Mouse (Mus musculus) liver, embryonic 16.5 days (tissue): ENCODE measurements around the gene Tmem156. TPM values are rescaled to one million over a fixed set of nuclear protein-coding genes. Genes with fewer than 3 reads are reported as not detected.
"Not testable (repeated sequence)": the region's sequence is repeated elsewhere in the genome, so short reads cannot be mapped to it uniquely, and the experiment has no call there.

Source experiments
- ATAC-seq: fragments of 200-750 bp; cut with Nextera tagmentation; 2 replicates; pipeline ENCODE4 v1.8.0; 2017; ENCODE audit warnings: low read depth, mild to moderate bottlenecking, moderate number of reproducible peaks, moderate library complexity
- H3K27ac ChIP-seq: fragments of 300-500 bp; sonication (generic); 2 replicates; pipeline ENCODE4 v1.5.1; 2014; ENCODE audit warnings: mild to moderate bottlenecking, low read length
- H3K27me3 ChIP-seq: fragments of 300-500 bp; sonication (generic); 2 replicates; pipeline ENCODE4 v1.6.1; 2014; ENCODE audit warnings: low read depth, low read length, mixed read lengths; ENCODE audit not compliant: control insufficient read depth, insufficient read depth
- H3K36me3 ChIP-seq: fragments of 300-500 bp; sonication (generic); 2 replicates; pipeline ENCODE4 v1.6.1; 2014; ENCODE audit warnings: mild to moderate bottlenecking; ENCODE audit not compliant: control insufficient read depth, insufficient read depth
- H3K4me1 ChIP-seq: fragments of 300-500 bp; sonication (generic); 2 replicates; pipeline ENCODE4 v1.6.1; 2014; ENCODE audit warnings: low read depth, low read length, mixed read lengths; ENCODE audit not compliant: control insufficient read depth
- H3K4me2 ChIP-seq: fragments of 300-500 bp; sonication (generic); 2 replicates; pipeline ENCODE4 v1.6.1; 2014; ENCODE audit warnings: low read depth, low read length, mixed read lengths
- H3K4me3 ChIP-seq: fragments of 300-500 bp; sonication (generic); 2 replicates; pipeline ENCODE4 v1.5.1; 2014; ENCODE audit warnings: low read depth, mild to moderate bottlenecking, low read length
- H3K9ac ChIP-seq: fragments of 300-500 bp; sonication (generic); 2 replicates; pipeline ENCODE4 v1.6.1; 2014; ENCODE audit warnings: low read depth, low read length
- H3K9me3 ChIP-seq: fragments of 300-500 bp; sonication (generic); replicated peaks from 2 replicates; pipeline ENCODE4 v1.6.1; 2016; ENCODE audit warnings: low read length; ENCODE audit not compliant: control insufficient read depth
- WGBS: fragments of 180-500 bp; shearing (Covaris S2); extraction: QIAGEN DNeasy Blood & Tissue Kit; methylation state at CpG from one replicate; pipeline ENCODE4 v1.1.7; 2014; ENCODE audit not compliant: insufficient replicate concordance; 5-methylcytosine and 5-hydroxymethylcytosine counted together
- polyA plus RNA-seq: library from polyadenylated mRNA; unstranded; fragments of >200 nt; fragmentation: Nextera tagmentation; extraction: Ambion mirVana; gene quantifications from 2 replicates; pipeline ENCODE4 v1.2.1, GENCODE M21; 2015

Gene Tmem156
- polyA plus RNA-seq, 1 experiment from 2014 or later, result 0.64 TPM

- H3K27me3 ChIP-seq, result no peaks in the 10 kb centered on the region
- no peak overlapping the region for H3K27ac ChIP-seq
- H3K4me2 ChIP-seq, result no peak overlapping the region
- no peak overlapping the region for H3K9ac ChIP-seq
- H3K9me3 ChIP-seq, result no peaks in the 10 kb centered on the region
- 15% methylated on average over 3 of the region's 3 CpGs for WGBS
- no peak for ATAC-seq
- no peaks in the 10 kb centered on the region; the same call in 1 of the 2 replicates for H3K4me1 ChIP-seq
- no peaks in the 10 kb centered on the region for H3K36me3 ChIP-seq
- no peak overlapping the region for H3K4me3 ChIP-seq
These were observed 28.0 kb upstream of the Tmem156 start for GRCm38 (mm10) chr5:65119918-65120317.

- Histone ChIP-seq H3K36me3 (no peaks in the 10 kb centered on the region), H3K27ac (no peak overlapping the region), H3K4me2 (no peak overlapping the region), H3K9me3 (no peaks in the 10 kb centered on the region), H3K9ac (no peak overlapping the region), H3K4me1 (no peaks in the 10 kb centered on the region; the same call in 1 of the 2 replicates), H3K27me3 (no peaks in the 10 kb centered on the region), H3K4me3 (no peak overlapping the region)
- WGBS, result 60% methylated on average over 1 of the region's 1 CpGs
- ATAC-seq, result no peak
These were observed 27.6 kb upstream of the Tmem156 start for GRCm38 (mm10) chr5:65119495-65119894.

- H3K9me3 ChIP-seq, result no peaks in the 10 kb centered on the region
- H3K27ac ChIP-seq, result no peak overlapping the region
- WGBS, result 78% methylated on average over 2 of the region's 2 CpGs
- no peak overlapping the region for H3K4me3 ChIP-seq
- no peak overlapping the region for H3K4me2 ChIP-seq
- H3K9ac ChIP-seq, result no peak overlapping the region
- no peaks in the 10 kb centered on the region for H3K27me3 ChIP-seq
- H3K4me1 ChIP-seq, result peaks cover 5% of the 10 kb centered on the region
- no peaks in the 10 kb centered on the region for H3K36me3 ChIP-seq
- ATAC-seq, result no peak
These were observed 24.9 kb upstream of the Tmem156 start for GRCm38 (mm10) chr5:65116789-65117188.

GRCm38 (mm10) chr5:65113323-65113722, 21.4 kb upstream of the Tmem156 start:
- peak; percentile 60; the same call in 1 of the 2 replicates for ATAC-seq
- no peak overlapping the region for H3K4me3 ChIP-seq

GRCm38 (mm10) chr5:65112225-65112624, 20.3 kb upstream of the Tmem156 start:
- H3K4me3 ChIP-seq, H3K9ac ChIP-seq, H3K36me3 ChIP-seq, ATAC-seq, H3K27me3 ChIP-seq, H3K9me3 ChIP-seq, H3K4me2 ChIP-seq, H3K4me1 ChIP-seq, H3K27ac ChIP-seq: not testable (repeated sequence)
- WGBS, result 14% methylated on average over 3 of the region's 3 CpGs

More at GRCm38 (mm10) chr5:65113323-65113722, 21.4 kb upstream of the Tmem156 start:
- WGBS, result 24% methylated on average over 6 of the region's 6 CpGs
- H3K9me3 ChIP-seq, result no peaks in the 10 kb centered on the region
- H3K9ac ChIP-seq, result no peak overlapping the region
- no peak overlapping the region for H3K4me2 ChIP-seq
- no peak overlapping the region for H3K27ac ChIP-seq
- H3K4me1 ChIP-seq, result peaks cover 7% of the 10 kb centered on the region
- H3K36me3 ChIP-seq, result no peaks in the 10 kb centered on the region
- H3K27me3 ChIP-seq, result no peaks in the 10 kb centered on the region

GRCm38 (mm10) chr5:65107773-65108432, 16.0 kb upstream of the Tmem156 start:
- peak; percentile 9; the same call in 1 of the 2 replicates for ATAC-seq

GRCm38 (mm10) chr5:65106876-65107772, 15.2 kb upstream of the Tmem156 start, which contains the start of gene Klhl5:
TSS of gene Klhl5 (plus strand) at chr5:65107539.
- H3K9ac ChIP-seq, result peak within 1 kb of the TSS; percentile 75
- no peaks in the 10 kb centered on the region for H3K27me3 ChIP-seq
- H3K36me3 ChIP-seq, result no peaks in the 10 kb centered on the region
- no peaks in the 10 kb centered on the region for H3K9me3 ChIP-seq
- peak within 1 kb of the TSS; percentile 63 for H3K27ac ChIP-seq
- peak within 1 kb of the TSS; percentile 72 for H3K4me3 ChIP-seq
- H3K4me1 ChIP-seq, result peaks cover 11% of the 10 kb centered on the region
- 4% methylated on average over 53 of the region's 56 CpGs for WGBS
- H3K4me2 ChIP-seq, result peak within 1 kb of the TSS; percentile 89
- peak; percentile 93 for ATAC-seq

More at GRCm38 (mm10) chr5:65107773-65108432, 16.0 kb upstream of the Tmem156 start:
- Histone ChIP-seq H3K4me3 (peak overlapping the region; percentile 72), H3K27me3 (no peaks in the 10 kb centered on the region), H3K4me1 (peaks cover 6% of the 10 kb centered on the region), H3K4me2 (peak overlapping the region; percentile 89), H3K9me3 (no peaks in the 10 kb centered on the region), H3K9ac (peak overlapping the region; percentile 75), H3K27ac (peak overlapping the region; percentile 63), H3K36me3 (no peaks in the 10 kb centered on the region)
- under 1% methylated on average over 41 of the region's 42 CpGs for WGBS

- no peak overlapping the region for H3K27ac ChIP-seq
- no peaks in the 10 kb centered on the region for H3K27me3 ChIP-seq
- no peaks in the 10 kb centered on the region for H3K9me3 ChIP-seq
- peaks cover 11% of the 10 kb centered on the region for H3K4me1 ChIP-seq
- no peak overlapping the region for H3K4me2 ChIP-seq
- H3K9ac ChIP-seq, result no peak overlapping the region
- no peak for ATAC-seq
- 21% methylated on average over 10 of the region's 10 CpGs for WGBS
- no peaks in the 10 kb centered on the region for H3K36me3 ChIP-seq
- H3K4me3 ChIP-seq, result no peak overlapping the region
These were observed 10.7 kb upstream of the Tmem156 start for GRCm38 (mm10) chr5:65102641-65103042.
